ENCODE assay signal across 8 mouse cellular contexts in genomic region chr12:20233454-20233831, GRCm38 (mm10).
DNase-seq lines count a peak whose midpoint lies in the region; ATAC-seq and TF ChIP-seq lines count a peak whose summit lies in the region.

No protein-coding gene starts in this region.

- no peak overlapping the region for H3K4me2 ChIP-seq in kidney, embryonic 14.5 days (replicated peaks; ENCODE audit: low read depth, low read length)
- no peak overlapping the region for H3K4me2 ChIP-seq in midbrain, postnatal 0 days (ENCODE audit: low read depth, low read length, poor library complexity, severe bottlenecking)

- TF ChIP-seq CTCF in midbrain, postnatal 0 days (IDR thresholded peaks at IDR 0.05) = no peak

- WGBS in kidney, embryonic 14.5 days = 71% methylated on average over 17 of the region's 17 CpGs
- 71% methylated on average over 17 of the region's 17 CpGs for WGBS in midbrain, postnatal 0 days

- H3K36me3 ChIP-seq in kidney, embryonic 14.5 days (ENCODE audit: control insufficient read depth, insufficient read depth, low read length) = 0 out of 2 replicates have a peak, but pooled peaks cover 4% of the 10 kb centered on the region
- H3K36me3 ChIP-seq in midbrain, postnatal 0 days (ENCODE audit: insufficient read depth, low read length) = no peaks in the 10 kb centered on the region

- H3K4me1 ChIP-seq in kidney, embryonic 14.5 days (ENCODE audit: control insufficient read depth, insufficient read depth, low read length) = no peaks in the 10 kb centered on the region
- H3K4me1 ChIP-seq in midbrain, postnatal 0 days (ENCODE audit: insufficient read depth, low read length) = no peaks in the 10 kb centered on the region

- no peak overlapping the region for H3K27ac ChIP-seq in kidney, embryonic 14.5 days (ENCODE audit: low read depth, low read length)
- no peak overlapping the region for H3K27ac ChIP-seq in midbrain, postnatal 0 days (ENCODE audit: low read depth, low read length)

- no peak for DNase-seq in kidney, postnatal 14 days
- peak; percentile 7 for DNase-seq in embryo, embryonic 11 days
- DNase-seq in induced T-regulatory cell, adult 2 months (ENCODE audit: low read depth) = peak; percentile 7
- peak; percentile 0 for DNase-seq in midbrain, postnatal 0 days (ENCODE audit: low spot score)
- DNase-seq in right cerebral cortex, postnatal 14 days = no peak
- DNase-seq in frontal cortex, postnatal 25 days (ENCODE audit: low spot score in 2 of 2) = no peak
- no peak for DNase-seq in gastrocnemius, adult 18-20 months (ENCODE audit: low spot score)

- peak overlapping the region; percentile 6; the same call in 1 of the 2 replicates for H3K4me3 ChIP-seq in kidney, embryonic 14.5 days (ENCODE audit: low read length)
- H3K4me3 ChIP-seq in midbrain, postnatal 0 days (ENCODE audit: low read depth, low read length) = no peak overlapping the region

- no peak overlapping the region for H3K9ac ChIP-seq in kidney, embryonic 14.5 days (ENCODE audit: low read depth, low read length)
- H3K9ac ChIP-seq in midbrain, postnatal 0 days (replicated peaks; ENCODE audit: low read length, poor library complexity, severe bottlenecking) = no peak overlapping the region

- H3K9me3 ChIP-seq in kidney, embryonic 14.5 days (ENCODE audit: control insufficient read depth, low read length) = peaks cover 58% of the 10 kb centered on the region
- peaks cover 57% of the 10 kb centered on the region for H3K9me3 ChIP-seq in midbrain, postnatal 0 days (ENCODE audit: low read length)

- H3K27me3 ChIP-seq in kidney, embryonic 14.5 days (ENCODE audit: control insufficient read depth, insufficient read depth, low read length) = 0 out of 2 replicates have a peak, but pooled peaks cover 6% of the 10 kb centered on the region
- H3K27me3 ChIP-seq in midbrain, postnatal 0 days (ENCODE audit: insufficient read depth, low read length) = no peaks in the 10 kb centered on the region

- peak; percentile 25; the same call in 1 of the 2 replicates for ATAC-seq in kidney, embryonic 14.5 days (ENCODE audit: low FRiP score, low TSS enrichment)
- peak; percentile 29; the same call in 1 of the 2 replicates for ATAC-seq in midbrain, postnatal 0 days (ENCODE audit: low FRiP score)

Comparison
In these comparisons a context has a peak if more than half of its experiments do, and no peak if none do; other contexts are left out.
1. DNase-seq: peak in embryo, embryonic 11 days (single experiment), induced T-regulatory cell, adult 2 months (single experiment) and midbrain, postnatal 0 days (single experiment); none in kidney, postnatal 14 days (single experiment), right cerebral cortex, postnatal 14 days (single experiment), frontal cortex, postnatal 25 days (0 of 2) and gastrocnemius, adult 18-20 months (single experiment).